Mouse (Mus musculus): Measurements from ENCODE around the gene Rps6kl1. TPM values are rescaled to one million over a fixed set of nuclear protein-coding genes. Genes with fewer than 3 reads are reported as not detected.

Gene Rps6kl1
- total RNA-seq, 1 experiment from 2014 or later: 1.0 TPM

DNA sequence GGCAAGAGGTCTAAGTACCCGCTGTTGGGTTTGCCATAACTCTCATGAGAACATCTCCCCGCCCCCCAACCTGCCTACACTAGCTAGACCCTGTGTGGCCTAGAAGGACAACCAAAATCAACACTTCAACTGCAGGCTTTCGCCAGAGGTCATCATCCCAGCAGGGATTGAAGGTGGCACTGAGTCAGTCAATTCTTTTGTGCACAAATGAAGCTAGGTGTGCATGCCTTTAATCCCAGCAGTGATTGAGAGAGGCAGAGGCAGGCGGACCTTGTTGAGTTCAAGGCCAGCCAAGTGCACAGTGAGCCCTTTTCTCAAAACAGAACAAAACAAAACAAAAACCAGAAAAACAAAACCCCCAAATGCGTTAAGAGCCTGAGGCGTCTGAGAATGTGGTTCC, 10.0 kb downstream of the Rps6kl1 start:
- DNase-seq: no peak

DNA sequence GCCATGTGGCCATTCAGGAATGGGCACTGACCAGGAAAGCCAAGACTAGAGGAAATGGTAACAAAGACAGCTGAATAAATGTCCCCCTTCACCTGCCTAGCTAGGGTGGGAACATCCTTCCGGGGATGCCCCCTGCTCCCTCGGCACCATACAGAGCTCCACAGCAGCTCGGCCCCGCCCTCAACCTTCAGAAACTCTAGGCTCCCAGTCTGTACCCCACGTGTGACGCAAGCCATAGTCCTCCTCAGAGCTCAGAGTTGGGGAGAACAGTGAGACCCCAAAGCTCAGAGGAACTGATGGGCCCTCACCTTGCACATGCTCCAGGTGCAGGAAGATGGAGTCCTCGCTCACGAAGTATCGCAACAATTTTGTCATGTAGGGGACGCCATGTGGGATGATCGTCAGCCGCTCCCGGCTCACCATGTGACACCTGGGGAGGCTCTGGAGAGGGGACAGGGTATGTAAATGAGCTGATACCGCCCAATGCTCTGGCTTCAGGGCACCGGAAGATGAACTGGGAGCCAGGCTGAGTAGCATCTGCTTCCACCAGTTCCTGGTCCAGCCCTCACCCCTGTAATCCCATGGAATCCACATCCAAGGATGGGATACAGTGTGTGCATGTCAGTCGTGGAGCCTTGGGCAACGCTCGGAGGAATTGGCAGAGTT, 10.9 kb downstream of the Rps6kl1 start:
- DNase-seq: no peak

DNA sequence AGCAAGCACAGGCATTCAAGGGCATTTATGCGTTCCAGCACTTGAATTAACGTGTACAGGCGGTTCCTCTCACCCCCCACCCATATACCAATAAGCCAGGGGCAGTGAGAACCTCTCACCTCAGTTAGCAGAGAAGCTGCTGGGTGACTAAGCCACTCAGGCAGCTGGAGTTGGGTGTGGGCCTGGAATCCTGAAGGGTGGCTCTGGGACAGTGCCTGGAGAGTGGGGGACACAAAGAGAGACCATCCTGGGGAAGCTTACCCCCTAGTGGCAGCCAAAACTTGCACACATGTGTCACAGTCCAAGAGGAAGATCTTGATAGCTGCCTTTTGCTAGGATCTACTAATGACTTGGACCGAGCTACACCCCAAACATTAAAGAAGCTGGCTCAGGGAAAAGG, 14.4 kb downstream of the Rps6kl1 start:
- DNase-seq: no peak

GRCm38 (mm10) chr12:85135513-85136470, 15.3 kb downstream of the Rps6kl1 start:
- DNase-seq: no peak

DNA sequence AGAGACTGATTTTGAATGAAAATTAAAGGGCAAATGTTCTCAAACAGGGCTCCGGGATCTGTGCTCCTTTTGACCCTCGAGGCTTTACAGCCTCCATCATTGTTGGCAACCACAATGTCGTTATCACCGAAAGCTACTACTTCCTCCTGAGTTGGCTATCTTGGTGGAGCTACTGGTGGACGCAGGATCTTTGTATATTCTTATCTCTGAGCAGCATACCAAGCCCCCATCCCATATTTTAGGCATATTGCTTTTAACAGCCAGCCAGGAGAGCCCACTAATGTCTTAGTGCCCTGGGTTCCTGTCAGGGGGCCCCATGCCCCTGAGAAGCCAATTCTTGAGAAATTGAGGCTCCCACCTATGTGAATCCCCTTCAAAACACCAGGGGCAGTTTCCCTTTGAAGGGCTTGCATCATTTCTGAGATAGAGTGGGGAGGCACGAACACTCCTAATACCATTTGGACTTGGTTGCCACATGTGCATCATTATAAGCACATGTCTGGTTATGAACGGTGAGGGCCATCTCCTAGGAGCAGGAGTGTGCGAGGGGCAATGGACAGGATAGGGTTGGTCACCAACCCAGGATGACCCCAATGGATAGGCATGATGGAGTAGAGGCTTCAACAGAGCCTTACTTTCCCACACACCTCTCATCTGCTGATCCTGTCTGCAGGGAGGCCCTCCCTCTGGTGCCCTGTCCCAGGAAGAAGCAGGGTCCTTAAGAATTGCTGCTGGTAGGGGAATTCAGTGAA, 16.8 kb downstream of the Rps6kl1 start:
- DNase-seq: no peak

GRCm38 (mm10) chr12:85131361-85131760, 19.7 kb downstream of the Rps6kl1 start:
- no peak for DNase-seq

- DNase-seq: no peak
Observed at GRCm38 (mm10) chr12:85129426-85129978, 21.6 kb downstream of the Rps6kl1 start.

DNA sequence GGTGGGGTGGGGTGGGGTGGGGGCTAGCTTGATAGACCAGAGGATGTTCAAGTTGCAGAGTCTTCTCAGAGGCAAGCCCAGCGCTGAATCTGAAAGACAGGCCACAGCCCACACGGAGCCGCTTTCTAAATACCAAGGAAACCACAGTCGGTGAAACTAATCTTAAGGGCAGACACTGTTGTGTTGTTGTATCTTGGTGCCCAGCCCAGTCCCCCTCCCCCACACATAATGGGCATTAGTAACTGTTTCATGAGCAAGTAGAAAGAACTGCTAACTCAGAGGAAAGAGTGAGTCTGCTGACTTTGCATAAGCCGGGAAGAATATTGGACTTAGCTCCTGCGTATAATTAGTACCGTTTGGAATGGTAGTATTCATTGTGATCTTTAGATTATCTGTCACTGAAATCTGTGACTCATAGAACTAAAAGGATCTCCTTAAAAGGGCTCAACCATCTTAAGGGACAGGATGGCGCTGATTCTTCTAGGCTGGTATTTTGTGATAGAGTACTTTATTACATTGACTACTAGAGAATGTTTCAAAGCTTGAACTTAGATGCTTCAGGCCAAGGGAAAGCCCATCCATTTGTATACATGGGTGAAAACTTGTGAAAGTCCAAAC, 24.0 kb downstream of the Rps6kl1 start:
- DNase-seq: no peak

GRCm38 (mm10) chr12:85124751-85125150, 26.3 kb downstream of the Rps6kl1 start:
- DNase-seq: no peak

- DNase-seq: no peak
Observed at GRCm38 (mm10) chr12:85123645-85124044, 27.4 kb downstream of the Rps6kl1 start.

DNA sequence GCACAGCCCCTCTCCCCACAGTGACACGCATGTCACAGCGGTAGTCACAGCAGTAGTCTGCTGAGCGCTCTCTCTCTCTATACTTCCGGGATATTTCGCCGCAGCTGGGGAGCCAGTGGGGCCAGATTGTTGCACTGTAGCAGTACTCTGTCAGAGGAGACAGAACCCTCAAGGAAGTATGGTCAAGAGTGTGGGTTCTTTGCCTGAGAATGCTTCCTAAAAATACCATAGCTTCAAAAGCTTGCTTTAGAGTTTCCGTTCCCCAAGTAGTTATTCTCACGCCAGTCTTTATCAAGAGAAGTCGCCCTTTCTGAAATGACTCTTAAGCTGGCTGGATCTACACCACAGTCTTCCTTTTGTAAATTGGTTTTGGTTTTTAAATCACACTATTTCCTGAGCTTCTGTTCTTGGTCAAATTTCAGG, 27.9 kb downstream of the Rps6kl1 start:
- no peak for DNase-seq

DNA sequence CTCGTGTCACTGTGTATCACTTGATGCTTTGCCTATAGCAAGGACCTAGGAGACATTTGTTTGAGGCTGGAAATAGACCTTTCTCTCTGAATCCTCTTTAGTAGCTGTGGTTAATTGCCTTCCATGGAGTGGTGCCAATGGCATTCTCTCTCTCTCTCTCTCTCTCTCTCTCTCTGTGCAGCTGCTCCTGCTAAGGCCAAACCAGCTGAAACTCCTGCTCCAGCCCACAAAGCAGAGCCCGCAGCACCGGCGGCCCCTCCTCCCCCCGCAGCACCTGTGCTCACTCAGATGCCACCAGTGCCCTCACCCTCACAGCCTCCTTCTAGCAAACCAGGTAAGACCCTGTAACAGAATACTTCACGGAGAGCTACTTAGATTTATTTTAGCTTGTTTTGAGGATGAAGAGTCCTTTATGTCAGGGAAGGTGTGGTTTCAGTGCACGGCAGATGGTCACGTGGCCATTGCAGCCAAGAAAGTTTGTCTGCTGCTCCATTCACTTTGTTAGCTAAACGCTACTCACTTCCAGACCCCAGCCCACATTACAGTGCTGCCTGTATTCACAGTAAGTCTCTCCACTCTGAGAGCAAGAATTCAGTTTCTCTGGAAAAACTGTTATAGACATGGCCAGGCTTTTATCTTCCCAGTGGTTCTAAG, 29.1 kb downstream of the Rps6kl1 start:
- no peak for DNase-seq

- DNase-seq: no peak
Observed at GRCm38 (mm10) chr12:85115678-85116077, 35.4 kb downstream of the Rps6kl1 start.

GRCm38 (mm10) chr12:85113917-85114316, 37.1 kb downstream of the Rps6kl1 start:
- DNase-seq: no peak

- DNase-seq: no peak
Observed at GRCm38 (mm10) chr12:85113337-85113736, 37.7 kb downstream of the Rps6kl1 start.

- DNase-seq: no peak
Observed at GRCm38 (mm10) chr12:85112550-85113251, 38.4 kb downstream of the Rps6kl1 start.

DNA sequence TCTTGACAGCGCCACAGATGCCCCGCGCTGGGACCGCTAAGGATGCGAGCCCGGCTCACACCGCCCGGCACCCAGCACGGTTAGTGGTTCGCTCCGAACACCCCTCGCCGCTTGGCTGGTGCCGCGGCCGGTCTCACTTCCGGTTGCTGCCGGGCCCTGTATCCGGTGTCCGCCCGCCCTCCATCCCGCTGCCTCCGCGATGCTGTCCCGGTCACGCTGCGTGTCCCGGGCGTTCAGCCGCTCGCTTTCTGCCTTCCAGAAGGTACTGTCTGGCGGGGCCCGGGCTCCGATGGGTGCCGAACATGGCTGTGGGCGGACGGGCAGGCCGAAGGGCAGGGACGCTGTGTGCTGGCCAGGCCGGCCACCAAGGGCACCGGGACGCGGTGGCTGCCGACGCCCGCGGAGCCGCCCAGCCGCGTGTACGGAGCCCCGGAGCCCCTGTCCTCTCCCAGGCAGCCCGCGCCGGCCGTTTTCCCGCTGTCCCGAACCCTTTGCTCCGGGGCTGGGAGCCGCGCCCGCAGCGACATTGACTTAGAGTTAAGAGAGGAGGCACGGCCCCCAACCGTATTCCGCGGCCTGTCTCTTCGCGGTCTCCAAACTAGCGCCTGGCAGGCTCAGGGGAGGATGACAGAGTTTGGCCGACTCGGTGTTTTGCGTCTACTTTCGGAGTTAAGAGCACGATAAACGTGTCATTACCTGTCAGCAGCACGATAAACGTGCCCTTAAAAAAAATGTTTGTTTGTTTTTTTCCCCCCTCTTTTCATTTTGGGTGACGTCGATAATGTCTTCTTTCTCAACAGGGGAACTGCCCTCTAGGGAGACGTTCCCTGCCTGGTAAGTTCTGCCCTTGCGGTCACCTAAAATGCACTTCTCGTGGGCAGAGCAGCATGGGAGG, 40.1 kb downstream of the Rps6kl1 start, which contains the start of the genes Prox2 and Dlst:
Gene Prox2 (minus strand): TSS at position 62 of the 895 bp plus-strand sequence.
Gene Dlst (plus strand): TSS at position 136 of the 895 bp plus-strand sequence.
- DNase-seq: peak; percentile 90

- DNase-seq: no peak
Observed at GRCm38 (mm10) chr12:85110011-85110697, 40.9 kb downstream of the Rps6kl1 start.

DNA sequence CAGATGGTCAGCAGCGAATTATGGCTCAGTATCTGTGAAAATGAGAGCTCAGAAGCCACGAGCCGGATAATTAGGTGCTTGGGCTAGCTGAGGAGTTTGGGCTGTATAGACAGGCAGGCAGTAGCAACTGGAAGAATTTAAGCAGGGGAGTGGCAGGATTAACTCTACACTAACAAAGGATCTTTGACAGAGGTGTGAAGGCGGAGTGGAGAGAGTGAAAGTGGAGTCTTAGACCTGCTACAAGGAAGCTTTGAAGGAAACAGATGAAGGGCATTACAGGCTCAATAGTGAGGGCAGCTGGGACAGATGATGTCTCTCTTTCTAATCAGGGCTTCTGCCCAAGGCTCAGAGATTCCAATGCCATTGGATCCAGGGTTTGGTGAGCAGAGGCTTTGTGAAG, 41.6 kb downstream of the Rps6kl1 start:
- DNase-seq: no peak

Data from adrenal gland, postnatal 25 days (tissue).